Mouse (Mus musculus) testis, adult 2 months (tissue): Measurements from ENCODE around the gene Rpl36-ps4.

ENCODE experiments used
- CTCF ChIP-seq: fragments of 200-500 bp; IDR thresholded peaks from 2 replicates; pipeline ENCODE4 v1.5.1; 2012; ENCODE audit warnings: low read depth, mild to moderate bottlenecking, inconsistent platforms, low read length, moderate library complexity; ENCODE audit not compliant: control insufficient read depth, insufficient read depth, insufficient replicate concordance
- POLR2A ChIP-seq: fragments of 200-500 bp; IDR thresholded peaks from 2 replicates; pipeline ENCODE4 v1.6.1; 2012; ENCODE audit warnings: low read depth, mild to moderate bottlenecking, inconsistent platforms, low read length, moderate library complexity; ENCODE audit not compliant: control insufficient read depth

DNA sequence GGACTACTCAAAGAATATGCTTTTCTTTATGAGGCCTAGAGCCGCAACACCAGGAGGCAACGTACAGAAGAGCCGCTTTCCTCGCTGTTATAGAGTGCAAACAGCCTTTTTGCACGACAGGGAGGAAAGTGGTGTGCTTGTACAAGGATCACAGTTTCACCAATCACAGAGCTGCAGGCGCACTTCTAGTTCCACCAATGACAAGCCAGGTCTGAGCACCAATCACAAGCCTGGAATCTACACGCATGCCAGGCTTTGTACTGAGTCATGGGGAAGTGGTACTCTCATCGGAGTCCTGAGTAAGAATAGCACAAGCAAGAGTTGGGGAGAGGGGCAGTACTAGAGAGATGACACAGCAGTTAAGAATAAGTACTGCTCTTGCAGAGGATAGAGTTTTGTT, 14.0 kb downstream of the Rpl36-ps4 start:
- TF ChIP-seq CTCF (no peak), POLR2A (no peak)
